Mouse (Mus musculus): ENCODE data around the gene Stoml1. TPM values are rescaled to one million over a fixed set of nuclear protein-coding genes. Genes with fewer than 3 reads are reported as not detected.

Stoml1 gene
- polyA plus RNA-seq, 1 experiment from 2014 or later, result 30.1 TPM

GRCm38 (mm10) chr9:58218539-58218938 lies 34.4 kb upstream of the Stoml1 start:
- Histone ChIP-seq H3K9ac (no peak overlapping the region), H3K36me3 (peaks cover 14% of the 10 kb centered on the region; the same call in 1 of the 2 replicates), H3K27me3 (no peaks in the 10 kb centered on the region), H3K4me2 (no peak overlapping the region), H3K9me3 (no peaks in the 10 kb centered on the region), H3K4me1 (peaks cover 17% of the 10 kb centered on the region), H3K4me3 (no peak overlapping the region), H3K27ac (no peak overlapping the region)
- ATAC-seq (ENCODE audit: borderline replicate concordance, extremely low read depth, low FRiP score, low TSS enrichment), result no peak
- WGBS, result 87% methylated on average over 3 of the region's 3 CpGs

GRCm38 (mm10) chr9:58220218-58220903 lies 32.6 kb upstream of the Stoml1 start:
- no peaks in the 10 kb centered on the region for H3K4me1 ChIP-seq
- no peak for ATAC-seq (ENCODE audit: borderline replicate concordance, extremely low read depth, low FRiP score, low TSS enrichment)
- H3K4me3 ChIP-seq, result no peak overlapping the region
- no peaks in the 10 kb centered on the region for H3K27me3 ChIP-seq
- no peaks in the 10 kb centered on the region for H3K9me3 ChIP-seq
- H3K4me2 ChIP-seq, result no peak overlapping the region
- WGBS, result 61% methylated on average over 24 of the region's 24 CpGs
- H3K27ac ChIP-seq, result no peak overlapping the region
- no peak overlapping the region for H3K9ac ChIP-seq
- peaks cover 21% of the 10 kb centered on the region; the same call in 1 of the 2 replicates for H3K36me3 ChIP-seq

GRCm38 (mm10) chr9:58224356-58224755 lies 28.6 kb upstream of the Stoml1 start:
- no peak overlapping the region for H3K27ac ChIP-seq
- no peaks in the 10 kb centered on the region for H3K27me3 ChIP-seq
- H3K4me3 ChIP-seq, result no peak overlapping the region
- no peak overlapping the region for H3K9ac ChIP-seq
- no peak overlapping the region for H3K4me2 ChIP-seq
- H3K9me3 ChIP-seq, result no peaks in the 10 kb centered on the region
- no peak for ATAC-seq (ENCODE audit: borderline replicate concordance, extremely low read depth, low FRiP score, low TSS enrichment)
- WGBS, result 84% methylated on average over 2 of the region's 2 CpGs
- no peaks in the 10 kb centered on the region for H3K4me1 ChIP-seq
- H3K36me3 ChIP-seq, result peaks cover 47% of the 10 kb centered on the region

- ATAC-seq (ENCODE audit: borderline replicate concordance, extremely low read depth, low FRiP score, low TSS enrichment), result no peak
- Histone ChIP-seq H3K9ac (no peak overlapping the region), H3K27me3 (no peaks in the 10 kb centered on the region), H3K27ac (no peak overlapping the region), H3K4me1 (no peaks in the 10 kb centered on the region), H3K9me3 (no peaks in the 10 kb centered on the region), H3K4me3 (no peak overlapping the region), H3K4me2 (no peak overlapping the region), H3K36me3 (peaks cover 59% of the 10 kb centered on the region)
- WGBS, result 62% methylated on average over 9 of the region's 9 CpGs
Measured at GRCm38 (mm10) chr9:58225915-58226913, 26.8 kb upstream of the Stoml1 start.

- no peaks in the 10 kb centered on the region for H3K27me3 ChIP-seq
- no peaks in the 10 kb centered on the region for H3K9me3 ChIP-seq
- H3K4me2 ChIP-seq, result no peak overlapping the region
- WGBS, result 91% methylated on average over 9 of the region's 9 CpGs
- peaks cover 68% of the 10 kb centered on the region for H3K36me3 ChIP-seq
- no peak overlapping the region for H3K4me3 ChIP-seq
- no peak overlapping the region for H3K27ac ChIP-seq
- H3K4me1 ChIP-seq, result no peaks in the 10 kb centered on the region
- H3K9ac ChIP-seq, result no peak overlapping the region
- no peak for ATAC-seq (ENCODE audit: borderline replicate concordance, extremely low read depth, low FRiP score, low TSS enrichment)
Measured at GRCm38 (mm10) chr9:58228777-58229466, 24.0 kb upstream of the Stoml1 start.

GRCm38 (mm10) chr9:58231746-58232145 lies 21.2 kb upstream of the Stoml1 start:
- Histone ChIP-seq H3K4me3 (no peak overlapping the region), H3K27me3 (no peaks in the 10 kb centered on the region), H3K4me1 (no peaks in the 10 kb centered on the region), H3K4me2 (no peak overlapping the region), H3K9ac (no peak overlapping the region), H3K9me3 (no peaks in the 10 kb centered on the region), H3K36me3 (peaks cover 72% of the 10 kb centered on the region), H3K27ac (peak overlapping the region; percentile 57; the same call in 1 of the 2 replicates)
- 64% methylated on average over 6 of the region's 6 CpGs for WGBS
- no peak for ATAC-seq (ENCODE audit: borderline replicate concordance, extremely low read depth, low FRiP score, low TSS enrichment)

GRCm38 (mm10) chr9:58232374-58232773 lies 20.6 kb upstream of the Stoml1 start:
- H3K27me3 ChIP-seq, result no peaks in the 10 kb centered on the region
- H3K4me1 ChIP-seq, result no peaks in the 10 kb centered on the region
- H3K9me3 ChIP-seq, result no peaks in the 10 kb centered on the region
- peaks cover 69% of the 10 kb centered on the region for H3K36me3 ChIP-seq
- no peak for ATAC-seq (ENCODE audit: borderline replicate concordance, extremely low read depth, low FRiP score, low TSS enrichment)
- H3K27ac ChIP-seq, result peak overlapping the region; percentile 57; the same call in 1 of the 2 replicates
- no peak overlapping the region for H3K9ac ChIP-seq
- H3K4me3 ChIP-seq, result no peak overlapping the region
- H3K4me2 ChIP-seq, result no peak overlapping the region
- WGBS, result 55% methylated on average over 5 of the region's 5 CpGs

- no peak overlapping the region for H3K4me2 ChIP-seq
- H3K27me3 ChIP-seq, result no peaks in the 10 kb centered on the region
- H3K4me3 ChIP-seq, result no peak overlapping the region
- no peak for ATAC-seq (ENCODE audit: borderline replicate concordance, extremely low read depth, low FRiP score, low TSS enrichment)
- no peaks in the 10 kb centered on the region for H3K9me3 ChIP-seq
- H3K9ac ChIP-seq, result no peak overlapping the region
- 98% methylated on average over 28 of the region's 28 CpGs for WGBS
- H3K36me3 ChIP-seq, result peaks cover 47% of the 10 kb centered on the region
- H3K4me1 ChIP-seq, result no peaks in the 10 kb centered on the region
- no peak overlapping the region for H3K27ac ChIP-seq
Measured at GRCm38 (mm10) chr9:58234502-58235015, 18.4 kb upstream of the Stoml1 start.

- H3K27ac ChIP-seq, result peak overlapping the region; percentile 83
- no peaks in the 10 kb centered on the region for H3K9me3 ChIP-seq
- peak; percentile 88; the same call in 1 of the 2 replicates for ATAC-seq (ENCODE audit: borderline replicate concordance, extremely low read depth, low FRiP score, low TSS enrichment)
- H3K36me3 ChIP-seq, result peaks cover 7% of the 10 kb centered on the region; the same call in 1 of the 2 replicates
- WGBS, result 33% methylated on average over 9 of the region's 9 CpGs
- no peak overlapping the region for H3K4me3 ChIP-seq
- H3K4me2 ChIP-seq, result 0 out of 2 replicates have a peak overlapping the region, but pooled peaks have one; percentile 1
- no peak overlapping the region for H3K9ac ChIP-seq
- H3K27me3 ChIP-seq, result no peaks in the 10 kb centered on the region
- H3K4me1 ChIP-seq, result peaks cover 51% of the 10 kb centered on the region
Measured at GRCm38 (mm10) chr9:58241780-58242485, 11.0 kb upstream of the Stoml1 start.

- no peak for ATAC-seq (ENCODE audit: borderline replicate concordance, extremely low read depth, low FRiP score, low TSS enrichment)
- H3K27ac ChIP-seq, result peak overlapping the region; percentile 83
- H3K4me1 ChIP-seq, result peaks cover 58% of the 10 kb centered on the region
- H3K4me3 ChIP-seq, result no peak overlapping the region
- H3K36me3 ChIP-seq, result peaks cover 7% of the 10 kb centered on the region; the same call in 1 of the 2 replicates
- H3K27me3 ChIP-seq, result no peaks in the 10 kb centered on the region
- H3K4me2 ChIP-seq, result no peak overlapping the region
- no peaks in the 10 kb centered on the region for H3K9me3 ChIP-seq
- WGBS, result 81% methylated on average over 5 of the region's 5 CpGs
- no peak overlapping the region for H3K9ac ChIP-seq
Measured at GRCm38 (mm10) chr9:58242696-58243095, 10.3 kb upstream of the Stoml1 start.

- H3K36me3 ChIP-seq, result peaks cover 7% of the 10 kb centered on the region; the same call in 1 of the 2 replicates
- no peak overlapping the region for H3K4me3 ChIP-seq
- no peak for ATAC-seq (ENCODE audit: borderline replicate concordance, extremely low read depth, low FRiP score, low TSS enrichment)
- WGBS, result 74% methylated on average over 6 of the region's 6 CpGs
- peaks cover 68% of the 10 kb centered on the region for H3K4me1 ChIP-seq
- no peaks in the 10 kb centered on the region for H3K9me3 ChIP-seq
- H3K9ac ChIP-seq, result no peak overlapping the region
- H3K27me3 ChIP-seq, result no peaks in the 10 kb centered on the region
- no peak overlapping the region for H3K4me2 ChIP-seq
- no peak overlapping the region for H3K27ac ChIP-seq
Measured at GRCm38 (mm10) chr9:58243696-58244095, 9.3 kb upstream of the Stoml1 start.

Data from lung, embryonic 15.5 days (tissue).